Mouse (Mus musculus) embryonic fibroblast, embryonic 13.5 days (primary cell): ENCODE measurements at regions not wholly inside any gene's neighbourhood (a gene's known extent, or its start where the extent isn't known, plus 50 kb on each side); places are given as distances from the start of the nearest gene placed in this dataset.

ENCODE experiments used
- CTCF ChIP-seq: IDR thresholded peaks from 2 replicates; pipeline ENCODE4 v1.5.1; 2011; ENCODE audit warnings: mild to moderate bottlenecking, control low read depth, low read length, moderate library complexity, borderline replicate concordance; ENCODE audit not compliant: insufficient read depth
- POLR2A ChIP-seq: IDR thresholded peaks from 2 replicates; pipeline ENCODE4 v1.6.1; 2011; ENCODE audit warnings: low read depth, mild to moderate bottlenecking, control low read depth, low read length, moderate library complexity

GRCm38 (mm10) chr7:51723955-51724354 lies 102.1 kb downstream of the Slc17a6 start:
- TF ChIP-seq CTCF = no peak
- no peak for TF ChIP-seq POLR2A
